Mouse (Mus musculus) hindbrain, embryonic 13.5 days (tissue): ENCODE measurements around the gene Aoc2. TPM values are rescaled to one million over a fixed set of nuclear protein-coding genes. Genes with fewer than 3 reads are reported as not detected.

ENCODE experiments used
- ATAC-seq: fragments of 200-750 bp; cut with Nextera tagmentation; 2 replicates; pipeline ENCODE4 v1.8.0; 2017; ENCODE audit warnings: moderate TSS enrichment; ENCODE audit not compliant: low FRiP score
- H3K27ac ChIP-seq: fragments of 300-500 bp; sonication (generic); 2 replicates; pipeline ENCODE4 v1.5.1; 2015; ENCODE audit warnings: inconsistent platforms, mild to moderate bottlenecking, moderate library complexity
- H3K27me3 ChIP-seq: fragments of 300-500 bp; sonication (generic); 2 replicates; pipeline ENCODE4 v1.6.1; 2015; ENCODE audit warnings: mild to moderate bottlenecking, inconsistent platforms
- H3K36me3 ChIP-seq: fragments of 300-500 bp; sonication (generic); 2 replicates; pipeline ENCODE4 v1.6.1; 2015; ENCODE audit warnings: mild to moderate bottlenecking, inconsistent platforms
- H3K4me1 ChIP-seq: fragments of 300-500 bp; sonication (generic); replicated peaks from 2 replicates; pipeline ENCODE4 v1.6.1; 2015; ENCODE audit warnings: inconsistent platforms
- H3K4me2 ChIP-seq: fragments of 300-500 bp; sonication (generic); 2 replicates; pipeline ENCODE4 v1.6.1; 2015; ENCODE audit warnings: inconsistent platforms, mild to moderate bottlenecking, moderate library complexity
- H3K4me3 ChIP-seq: fragments of 300-500 bp; sonication (generic); 2 replicates; pipeline ENCODE4 v1.5.1; 2015; ENCODE audit warnings: mild to moderate bottlenecking, inconsistent platforms
- H3K9ac ChIP-seq: fragments of 300-500 bp; sonication (generic); 2 replicates; pipeline ENCODE4 v1.6.1; 2015; ENCODE audit warnings: mild to moderate bottlenecking, inconsistent platforms
- H3K9me3 ChIP-seq: fragments of 300-500 bp; sonication (generic); 2 replicates; pipeline ENCODE4 v1.6.1; 2016; ENCODE audit warnings: inconsistent platforms
- WGBS: fragments of 180-500 bp; shearing (Covaris S2); methylation state at CpG from one replicate; pipeline ENCODE4 v1.1.7; 2015; 5-methylcytosine and 5-hydroxymethylcytosine counted together
- polyA plus RNA-seq: library from polyadenylated mRNA; unstranded; fragments of >200 nt; fragmentation: Nextera tagmentation; extraction: Ambion mirVana; gene quantifications from 2 replicates; pipeline ENCODE4 v1.2.1, GENCODE M21; 2015

Gene Aoc2
- polyA plus RNA-seq, 1 experiment from 2014 or later, result 1.9 TPM

DNA sequence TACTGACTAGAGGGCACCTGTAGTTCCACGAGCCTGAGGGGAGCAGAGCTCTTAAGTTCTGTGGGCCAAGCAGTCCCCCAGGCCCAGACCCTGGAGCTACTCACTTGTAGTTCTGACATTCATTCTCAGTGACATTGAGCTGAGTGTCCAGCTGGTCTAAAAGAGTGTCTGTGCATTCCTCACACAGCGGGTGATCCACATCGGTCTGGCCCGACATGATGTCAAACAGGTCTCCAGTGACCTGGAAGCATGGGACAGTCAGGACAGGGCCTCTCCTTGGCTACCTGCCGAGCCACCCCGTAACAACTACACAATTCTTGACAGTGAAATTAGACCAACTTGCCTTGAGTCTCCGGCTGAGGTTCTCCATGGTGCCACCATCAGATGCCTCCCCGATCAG is 29.7 kb upstream of the Aoc2 start:
- no peaks in the 10 kb centered on the region for H3K27me3 ChIP-seq
- H3K9me3 ChIP-seq, result no peaks in the 10 kb centered on the region
- H3K4me3 ChIP-seq, result no peak overlapping the region
- H3K36me3 ChIP-seq, result peaks cover 85% of the 10 kb centered on the region
- no peak overlapping the region for H3K27ac ChIP-seq
- WGBS, result 91% methylated on average over 8 of the region's 8 CpGs
- peaks cover 4% of the 10 kb centered on the region for H3K4me1 ChIP-seq
- H3K9ac ChIP-seq, result no peak overlapping the region
- no peak overlapping the region for H3K4me2 ChIP-seq
- no peak for ATAC-seq

DNA sequence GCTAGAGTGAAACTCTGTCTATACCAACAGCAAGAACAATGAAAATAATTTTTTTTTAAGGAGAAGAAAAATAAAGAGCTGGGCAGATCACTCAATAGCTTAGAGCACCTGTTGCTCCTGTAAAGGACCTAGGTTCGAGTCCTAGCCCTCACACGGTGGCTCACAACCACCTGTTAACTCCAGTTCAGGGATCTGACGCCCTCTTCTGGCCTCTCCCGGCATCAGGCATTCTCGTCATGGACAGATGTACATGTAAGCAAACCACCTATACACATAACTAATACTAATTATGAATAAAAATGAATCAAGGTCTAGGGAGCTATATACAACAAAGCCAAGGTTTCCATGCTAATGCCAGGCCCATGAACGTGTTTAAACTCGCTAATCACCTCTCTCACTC is 24.0 kb upstream of the Aoc2 start:
- no peak overlapping the region for H3K27ac ChIP-seq
- H3K9ac ChIP-seq, result peak overlapping the region; percentile 96
- H3K27me3 ChIP-seq, result no peaks in the 10 kb centered on the region
- peak overlapping the region; percentile 67 for H3K4me3 ChIP-seq
- H3K4me1 ChIP-seq, result peaks cover 19% of the 10 kb centered on the region
- H3K4me2 ChIP-seq, result peak overlapping the region; percentile 99
- 69% methylated on average over 7 of the region's 7 CpGs for WGBS
- H3K9me3 ChIP-seq, result no peaks in the 10 kb centered on the region
- peaks cover 33% of the 10 kb centered on the region for H3K36me3 ChIP-seq
- ATAC-seq, result no peak

DNA sequence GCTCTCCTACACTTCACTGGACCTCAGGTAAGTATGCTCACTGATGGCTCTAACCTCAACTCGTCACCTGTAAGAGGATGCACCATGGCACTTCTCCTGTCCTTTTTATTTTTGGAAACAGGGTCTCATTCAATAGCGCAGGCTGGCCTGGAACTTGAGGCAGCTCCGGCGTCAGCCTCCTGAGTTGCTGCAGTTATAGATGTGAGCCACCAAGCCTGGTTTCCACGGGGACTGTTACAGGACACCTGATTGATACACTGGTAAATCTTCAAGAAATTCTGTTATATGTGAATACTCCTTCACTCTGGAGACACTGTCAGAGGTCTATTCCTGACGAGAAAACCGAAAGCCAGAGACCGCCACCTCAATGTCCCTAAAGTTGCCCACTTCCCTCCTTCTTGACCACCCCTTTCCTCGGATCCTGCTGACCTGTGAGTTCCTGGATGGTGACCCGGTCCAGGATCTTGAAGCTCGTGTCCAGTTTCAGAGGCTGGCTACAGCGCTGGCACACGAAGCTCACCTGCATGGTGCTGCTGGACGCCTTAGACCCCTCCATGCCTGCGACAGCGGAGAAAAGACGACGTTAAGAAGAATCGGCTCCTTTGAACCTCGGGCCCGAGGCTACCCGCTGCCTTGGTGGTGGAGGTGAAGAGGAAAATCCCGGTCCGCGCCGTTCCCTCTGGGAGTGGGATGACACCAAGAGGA is 23.4 kb upstream of the Aoc2 start:
- H3K27me3 ChIP-seq, result no peaks in the 10 kb centered on the region
- H3K4me1 ChIP-seq, result peaks cover 19% of the 10 kb centered on the region
- H3K9me3 ChIP-seq, result no peaks in the 10 kb centered on the region
- 15% methylated on average over 26 of the region's 26 CpGs for WGBS
- H3K27ac ChIP-seq, result peak overlapping the region; percentile 73
- peaks cover 30% of the 10 kb centered on the region for H3K36me3 ChIP-seq
- ATAC-seq, result no peak
- H3K4me3 ChIP-seq, result peak overlapping the region; percentile 67
- H3K9ac ChIP-seq, result peak overlapping the region; percentile 96
- peak overlapping the region; percentile 99 for H3K4me2 ChIP-seq

DNA sequence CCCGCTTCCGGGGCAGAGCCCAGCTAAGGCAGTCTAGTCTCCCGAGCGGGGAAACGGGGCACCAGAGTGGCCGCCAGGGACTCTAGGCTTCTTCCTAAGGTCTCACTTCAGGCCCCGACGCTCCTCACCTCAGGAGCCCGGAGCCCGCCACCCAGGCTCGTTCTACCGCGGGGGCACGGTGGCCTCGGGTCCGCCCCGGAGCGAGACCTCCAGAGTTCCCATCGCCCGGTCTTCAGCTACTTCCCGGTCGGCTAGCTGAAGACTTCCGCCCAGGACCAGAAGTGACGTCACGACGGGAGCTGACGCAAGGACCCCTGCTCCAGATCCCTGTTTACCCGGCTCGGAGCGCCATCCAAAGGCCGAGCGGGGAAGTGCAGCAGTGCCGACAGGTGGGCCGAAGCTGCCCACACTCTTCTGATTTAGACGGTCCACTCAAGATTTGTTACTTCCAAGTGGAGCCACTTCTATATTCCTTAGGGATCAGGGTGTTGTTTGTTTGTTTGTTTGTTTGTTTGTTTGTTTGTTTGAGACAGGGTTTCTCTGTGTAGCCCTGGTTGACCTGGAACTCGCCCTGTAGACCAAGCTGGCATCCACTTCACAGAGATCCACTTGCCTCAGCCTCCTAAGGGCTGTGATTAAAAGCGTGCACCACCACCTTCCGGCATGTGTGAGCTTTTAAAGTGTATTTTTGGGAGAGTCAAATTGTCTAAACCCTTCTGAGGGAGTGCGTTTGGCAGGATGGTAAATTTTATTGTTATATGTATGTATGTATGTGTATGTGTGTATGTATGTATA is 22.7 kb upstream of the Aoc2 start, which contains the start of gene Becn1:
Gene Becn1 (minus strand): TSS at position 283 of the 795 bp plus-strand sequence.
- Histone ChIP-seq H3K9ac (peak within 1 kb of the TSS; percentile 96), H3K36me3 (peaks cover 25% of the 10 kb centered on the region), H3K27ac (peak within 1 kb of the TSS; percentile 73), H3K4me1 (peaks cover 19% of the 10 kb centered on the region), H3K4me2 (peak within 1 kb of the TSS; percentile 99), H3K9me3 (no peaks in the 10 kb centered on the region), H3K27me3 (peaks cover 3% of the 10 kb centered on the region; the same call in 1 of the 2 replicates), H3K4me3 (peak within 1 kb of the TSS; percentile 67)
- WGBS, result 7% methylated on average over 39 of the region's 39 CpGs
- ATAC-seq, result peak; percentile 95

DNA sequence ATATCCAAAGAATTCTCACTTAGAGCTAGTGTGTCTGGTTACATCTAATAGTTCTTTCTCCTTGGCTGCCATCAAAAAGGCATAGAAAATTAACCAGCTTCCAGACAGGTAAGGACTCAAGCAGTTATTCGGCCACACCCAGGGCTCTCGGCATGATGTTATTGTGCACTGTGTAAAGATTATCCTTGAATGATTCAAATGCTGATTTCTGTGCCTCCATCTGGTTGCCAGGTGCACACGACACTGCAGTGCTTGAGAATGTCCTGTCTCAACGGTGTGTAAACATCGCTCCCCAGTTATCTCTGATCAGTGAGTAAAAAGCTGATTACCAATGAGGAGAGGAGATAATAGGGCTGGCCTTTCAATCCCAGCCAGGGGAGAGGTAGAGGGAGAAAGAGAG is 17.1 kb upstream of the Aoc2 start:
- H3K9ac ChIP-seq, result no peak overlapping the region
- no peak overlapping the region for H3K4me3 ChIP-seq
- no peaks in the 10 kb centered on the region for H3K9me3 ChIP-seq
- peaks cover 11% of the 10 kb centered on the region; the same call in 1 of the 2 replicates for H3K27me3 ChIP-seq
- WGBS, result 42% methylated on average over 5 of the region's 5 CpGs
- no peaks in the 10 kb centered on the region for H3K36me3 ChIP-seq
- H3K4me2 ChIP-seq, result no peak overlapping the region
- ATAC-seq, result no peak
- H3K4me1 ChIP-seq, result no peaks in the 10 kb centered on the region
- H3K27ac ChIP-seq, result no peak overlapping the region

DNA sequence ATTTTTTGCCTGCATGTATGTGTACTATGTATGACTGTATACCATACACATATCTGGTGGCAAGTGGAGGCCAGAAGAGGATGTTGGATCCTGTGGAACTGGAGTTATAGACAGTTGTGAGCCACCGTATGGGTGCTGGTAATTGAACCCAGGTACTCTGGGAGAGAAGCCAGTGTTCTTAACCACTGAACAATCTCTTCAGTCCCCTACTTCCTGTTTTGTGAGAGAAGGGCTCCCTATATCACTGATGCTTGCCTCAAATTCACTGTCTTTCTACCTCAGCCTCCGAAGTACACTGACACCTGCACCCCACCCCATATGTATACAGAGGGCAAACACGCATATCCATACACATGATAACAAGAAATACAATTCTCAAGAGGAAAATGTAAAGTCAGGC is 13.8 kb upstream of the Aoc2 start:
- Histone ChIP-seq H3K27me3 (peaks cover 11% of the 10 kb centered on the region; the same call in 1 of the 2 replicates), H3K4me1 (peaks cover 5% of the 10 kb centered on the region; the same call in 1 of the 2 replicates), H3K27ac (no peak overlapping the region), H3K4me3 (no peak overlapping the region), H3K36me3 (no peaks in the 10 kb centered on the region), H3K9ac (no peak overlapping the region), H3K4me2 (no peak overlapping the region), H3K9me3 (no peaks in the 10 kb centered on the region)
- ATAC-seq, result no peak
- 94% methylated on average over 3 of the region's 3 CpGs for WGBS

DNA sequence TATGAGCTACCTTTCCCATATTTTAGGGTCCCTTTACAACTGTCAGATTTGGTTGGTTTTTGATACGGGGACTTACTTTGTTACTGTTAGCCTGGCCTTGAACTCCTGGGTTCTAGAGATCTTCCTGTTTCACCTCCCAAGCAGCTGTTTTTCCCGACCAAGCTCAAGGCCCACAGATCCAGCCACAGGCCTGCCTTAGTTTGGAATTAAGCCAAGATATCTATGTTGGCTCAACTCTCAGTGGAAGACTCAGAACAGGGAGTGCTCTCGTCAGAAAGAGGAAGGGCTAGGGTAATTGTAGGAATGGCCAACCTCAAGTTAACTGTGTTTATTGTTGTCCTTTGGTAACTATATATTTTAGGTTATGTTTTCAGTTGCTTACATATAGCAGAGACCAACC is 12.7 kb upstream of the Aoc2 start:
- no peak for ATAC-seq
- Histone ChIP-seq H3K36me3 (no peaks in the 10 kb centered on the region), H3K27me3 (peaks cover 8% of the 10 kb centered on the region; the same call in 1 of the 2 replicates), H3K4me3 (no peak overlapping the region), H3K4me1 (peaks cover 12% of the 10 kb centered on the region), H3K4me2 (no peak overlapping the region), H3K27ac (no peak overlapping the region), H3K9ac (no peak overlapping the region), H3K9me3 (no peaks in the 10 kb centered on the region)
- WGBS, result 79% methylated on average over 3 of the region's 3 CpGs

DNA sequence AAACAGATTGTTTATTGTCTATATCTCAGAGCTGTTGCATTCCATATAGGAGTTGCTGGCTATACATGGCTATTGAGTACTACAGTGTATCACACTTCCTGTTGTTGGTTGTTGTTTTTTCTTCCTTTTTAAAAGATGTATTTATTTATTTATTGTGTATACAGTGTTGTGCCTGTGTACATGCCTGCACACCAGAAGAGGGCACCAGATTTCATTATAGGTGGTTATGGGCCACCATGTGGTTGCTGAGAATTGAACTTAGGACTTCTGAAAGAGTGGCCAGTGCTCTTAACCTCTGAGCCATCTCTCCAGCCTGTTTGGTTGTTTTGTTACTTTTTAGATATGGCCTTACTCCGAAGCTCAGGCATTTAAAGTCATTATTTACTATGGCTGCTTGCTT is 10.3 kb upstream of the Aoc2 start:
- no peak for ATAC-seq
- no peaks in the 10 kb centered on the region for H3K9me3 ChIP-seq
- no peak overlapping the region for H3K9ac ChIP-seq
- H3K4me3 ChIP-seq, result no peak overlapping the region
- no peak overlapping the region for H3K27ac ChIP-seq
- H3K27me3 ChIP-seq, result 0 out of 2 replicates have a peak, but pooled peaks cover 3% of the 10 kb centered on the region
- 97% methylated on average over 1 of the region's 1 CpGs for WGBS
- H3K4me2 ChIP-seq, result no peak overlapping the region
- H3K36me3 ChIP-seq, result peaks cover 16% of the 10 kb centered on the region
- peaks cover 23% of the 10 kb centered on the region for H3K4me1 ChIP-seq

DNA sequence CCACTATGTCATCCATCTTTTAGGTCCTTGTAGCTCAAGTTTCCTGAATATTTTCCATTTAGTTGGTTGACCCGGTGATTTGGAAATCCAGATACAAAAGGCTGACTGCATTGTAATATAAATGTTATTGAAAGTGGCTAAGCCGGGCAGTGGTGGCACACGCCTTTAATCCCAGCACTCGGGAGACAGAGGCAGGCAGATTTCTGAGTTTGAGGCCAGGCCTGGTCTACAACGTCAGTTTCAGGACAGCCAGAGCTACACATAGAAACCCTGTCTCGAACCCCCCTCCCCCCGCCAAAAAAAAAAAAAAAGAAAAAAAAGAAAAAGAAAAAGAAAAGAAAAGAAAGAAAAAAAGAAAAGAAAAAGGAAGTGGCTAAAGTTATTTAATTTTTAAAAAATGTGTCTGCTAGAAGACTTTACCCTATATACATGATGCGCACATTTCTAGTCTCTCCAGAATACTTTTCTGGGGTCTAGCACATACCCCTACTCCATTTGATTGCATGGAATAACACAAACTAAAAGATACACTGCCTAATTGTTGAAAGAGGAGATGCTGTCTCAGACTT is 9.7 kb upstream of the Aoc2 start:
- peak overlapping the region; percentile 100 for H3K4me2 ChIP-seq
- peak overlapping the region; percentile 86 for H3K27ac ChIP-seq
- 91% methylated on average over 8 of the region's 8 CpGs for WGBS
- peak overlapping the region; percentile 87 for H3K9ac ChIP-seq
- no peak for ATAC-seq
- peaks cover 22% of the 10 kb centered on the region for H3K36me3 ChIP-seq
- H3K27me3 ChIP-seq, result 0 out of 2 replicates have a peak, but pooled peaks cover 2% of the 10 kb centered on the region
- H3K4me3 ChIP-seq, result peak overlapping the region; percentile 99
- peaks cover 23% of the 10 kb centered on the region for H3K4me1 ChIP-seq
- no peaks in the 10 kb centered on the region for H3K9me3 ChIP-seq

DNA sequence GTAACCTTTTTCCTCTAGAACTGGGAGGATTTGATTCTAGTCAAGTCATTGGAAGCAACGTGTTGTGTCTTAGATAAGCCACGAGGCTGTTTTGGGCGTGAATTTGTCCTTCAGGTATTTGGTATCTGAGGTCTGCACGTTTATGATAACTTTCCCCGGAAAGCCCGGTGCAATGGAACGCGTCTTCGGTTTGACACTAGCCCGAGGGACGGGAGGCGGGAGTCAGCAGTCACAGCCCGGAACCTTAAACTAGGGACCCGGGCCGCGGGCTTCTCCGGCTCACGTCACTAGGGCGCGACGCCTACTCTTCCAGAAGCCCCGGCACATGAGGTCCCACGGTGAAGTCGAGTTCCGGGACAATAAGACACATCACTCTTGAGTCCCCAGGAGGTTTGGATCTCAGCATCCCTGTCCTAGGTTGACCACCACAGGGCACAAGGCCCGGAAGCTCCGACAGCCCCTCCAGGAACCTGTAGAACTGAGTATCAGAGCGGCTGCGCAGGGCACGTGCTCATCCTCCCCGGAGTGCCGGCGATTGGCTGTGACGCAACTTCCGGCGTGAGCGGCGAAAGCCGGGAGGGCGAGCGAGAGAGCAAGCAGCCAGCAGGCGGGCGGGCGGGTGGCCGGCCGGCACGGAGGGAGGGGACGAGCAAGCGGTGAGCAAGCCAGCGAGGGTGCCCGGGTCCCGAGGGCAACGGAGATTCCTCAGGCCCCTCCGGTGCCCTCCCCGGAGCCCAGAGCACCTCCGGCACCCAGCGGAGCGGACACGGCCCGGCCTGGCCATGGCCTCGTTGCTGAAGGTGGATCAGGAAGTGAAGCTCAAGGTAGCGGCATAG is 9.0 kb upstream of the Aoc2 start, which contains the start of gene Psme3:
Gene Psme3 (plus strand): TSS at position 549 of the 836 bp plus-strand sequence.
- Histone ChIP-seq H3K4me1 (peaks cover 23% of the 10 kb centered on the region), H3K4me3 (peak within 1 kb of the TSS; percentile 99), H3K4me2 (peak within 1 kb of the TSS; percentile 100), H3K27ac (peak within 1 kb of the TSS; percentile 86), H3K27me3 (no peaks in the 10 kb centered on the region), H3K9ac (peak within 1 kb of the TSS; percentile 87), H3K36me3 (peaks cover 29% of the 10 kb centered on the region), H3K9me3 (no peaks in the 10 kb centered on the region)
- peak; percentile 95 for ATAC-seq
- WGBS, result under 1% methylated on average over 61 of the region's 62 CpGs

DNA sequence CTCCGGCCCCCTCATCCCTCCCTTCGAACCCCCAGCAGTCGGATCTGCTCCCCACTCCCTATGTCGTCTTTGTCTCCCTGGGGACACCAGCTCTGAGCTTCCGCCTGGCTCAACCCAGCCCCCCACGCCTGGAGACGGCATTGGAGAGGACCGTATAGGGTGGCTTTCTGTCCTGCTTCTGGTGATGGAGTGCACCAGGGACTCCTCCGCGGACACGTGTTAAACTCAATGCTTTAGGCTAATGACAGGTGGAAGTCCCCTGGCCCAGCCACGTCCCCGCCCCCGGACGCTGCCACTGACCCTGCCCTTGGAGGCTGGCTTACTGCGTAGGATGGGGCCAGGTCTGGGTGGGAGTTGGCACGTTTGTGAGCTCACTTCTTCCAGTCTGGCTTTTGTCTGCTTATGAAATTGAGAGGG is 8.4 kb upstream of the Aoc2 start:
- Histone ChIP-seq H3K27ac (peak overlapping the region; percentile 86), H3K4me3 (peak overlapping the region; percentile 99), H3K9ac (peak overlapping the region; percentile 87), H3K36me3 (peaks cover 36% of the 10 kb centered on the region), H3K4me2 (peak overlapping the region; percentile 100), H3K9me3 (no peaks in the 10 kb centered on the region), H3K27me3 (no peaks in the 10 kb centered on the region), H3K4me1 (peaks cover 23% of the 10 kb centered on the region)
- peak; percentile 72; the same call in 1 of the 2 replicates for ATAC-seq
- 2% methylated on average over 17 of the region's 17 CpGs for WGBS
